Mouse (Mus musculus) CH12.LX (cell line): ENCODE data around the gene Slc9a2. TPM values are rescaled to one million over a fixed set of nuclear protein-coding genes. Genes with fewer than 3 reads are reported as not detected.

Source experiments
- DNase-seq: peaks from one replicate; pipeline ENCODE4 v3.0.0-alpha.2; 2013; ENCODE audit errors: extremely low read depth
- H3K27ac ChIP-seq: 2 replicates; pipeline ENCODE4 v1.5.1; 2012; ENCODE audit warnings: low read depth, mild to moderate bottlenecking, control low read depth, moderate library complexity; ENCODE audit not compliant: insufficient read depth
- H3K27me3 ChIP-seq: replicated peaks from 2 replicates; pipeline ENCODE3; 2012; ENCODE audit warnings: inconsistent platforms
- H3K36me3 ChIP-seq, 2 experiments: replicated peaks in 1 of 2; 2 replicates each; pipeline versions ENCODE3 to v1.6.1; 2012; ENCODE audit warnings: inconsistent platforms in 1 of 2, low read length in 1 of 2, mild to moderate bottlenecking in 1 of 2, mixed read lengths in 1 of 2, moderate library complexity in 1 of 2; ENCODE audit not compliant: control insufficient read depth in 1 of 2, insufficient read depth in 1 of 2
- H3K4me1 ChIP-seq, 2 experiments: 2 replicates each; pipeline ENCODE4 v1.6.1; 2012; ENCODE audit warnings: inconsistent platforms in 1 of 2, moderate library complexity in 1 of 2; ENCODE audit not compliant: insufficient read depth in 2 of 2, control insufficient read depth in 1 of 2
- H3K4me2 ChIP-seq: 2 replicates; pipeline ENCODE4 v1.6.1; 2012; ENCODE audit warnings: low read depth, mild to moderate bottlenecking, control low read depth; ENCODE audit not compliant: poor library complexity, insufficient read depth, severe bottlenecking
- H3K4me3 ChIP-seq, 3 experiments: fragments of 150-350 bp in 1 of 3; sonication (generic) in 1 of 3; replicated peaks in 1 of 3; 2 replicates each; pipeline versions ENCODE3 to v1.5.1; 2011 to 2012; ENCODE audit warnings: low read depth in 2 of 3, low read length in 2 of 3, mild to moderate bottlenecking in 2 of 3, moderate library complexity in 2 of 3, control low read depth in 1 of 3, improper control_type of control experiment in 1 of 3, inconsistent platforms in 1 of 3, mixed read lengths in 1 of 3; ENCODE audit not compliant: poor library complexity in 1 of 3
- H3K79me2 ChIP-seq: replicated peaks from 2 replicates; pipeline ENCODE4 v1.6.1; 2012; ENCODE audit warnings: mild to moderate bottlenecking, moderate library complexity; ENCODE audit not compliant: control insufficient read depth, poor library complexity, insufficient read depth, severe bottlenecking; ENCODE audit errors: extremely low read depth
- H3K9ac ChIP-seq: 2 replicates; pipeline ENCODE4 v1.6.1; 2012; ENCODE audit warnings: low read depth, mild to moderate bottlenecking, control low read depth, moderate library complexity; ENCODE audit not compliant: insufficient read depth
- H3K9me3 ChIP-seq: replicated peaks from 2 replicates; pipeline ENCODE3; 2012; ENCODE audit warnings: low read length, inconsistent platforms, mixed read lengths
- CHD2 ChIP-seq: IDR thresholded peaks from 2 replicates; pipeline ENCODE4 v1.6.1; 2011; ENCODE audit warnings: low read length, improper control_type of control experiment
- E2F4 ChIP-seq: IDR thresholded peaks from 2 replicates; pipeline ENCODE4 v1.6.1; 2011; ENCODE audit warnings: low read depth, low read length, improper control_type of control experiment; ENCODE audit not compliant: insufficient replicate concordance
- ELF1 ChIP-seq: IDR thresholded peaks from 2 replicates; pipeline ENCODE4 v1.6.1; 2014; ENCODE audit warnings: low read depth, mild to moderate bottlenecking, inconsistent platforms, low read length, improper control_type of control experiment
- EP300 ChIP-seq: IDR thresholded peaks from 2 replicates; pipeline ENCODE4 v1.6.1; 2011; ENCODE audit warnings: low read length, improper control_type of control experiment
- ETS1 ChIP-seq: conservative IDR thresholded peaks from 2 replicates; pipeline ENCODE4 v1.6.1; 2012; ENCODE audit warnings: low read depth, mild to moderate bottlenecking, inconsistent platforms, low read length, improper control_type of control experiment, moderate library complexity
- HCFC1 ChIP-seq: IDR thresholded peaks from 2 replicates; pipeline ENCODE4 v1.6.1; 2012; ENCODE audit warnings: low read depth, mild to moderate bottlenecking, inconsistent platforms, low read length, improper control_type of control experiment
- IRF4 ChIP-seq: IDR thresholded peaks from 2 replicates; pipeline ENCODE4 v1.6.1; 2014; ENCODE audit warnings: low read depth, mild to moderate bottlenecking, inconsistent platforms, low read length, improper control_type of control experiment
- JUN ChIP-seq: IDR thresholded peaks from 2 replicates; pipeline ENCODE4 v1.6.1; 2011; ENCODE audit warnings: low read depth, mild to moderate bottlenecking, low read length, improper control_type of control experiment, moderate library complexity; ENCODE audit not compliant: insufficient read depth
- KAT2A ChIP-seq: IDR thresholded peaks from 2 replicates; pipeline ENCODE4 v1.6.1; 2012; ENCODE audit warnings: low read length, improper control_type of control experiment, inconsistent platforms; ENCODE audit not compliant: insufficient replicate concordance
- MAZ ChIP-seq: IDR thresholded peaks from 2 replicates; pipeline ENCODE4 v1.6.1; 2012; ENCODE audit warnings: low read depth, mild to moderate bottlenecking, inconsistent platforms, low read length, improper control_type of control experiment, moderate library complexity
- MXI1 ChIP-seq: IDR thresholded peaks from 2 replicates; pipeline ENCODE4 v1.6.1; 2011; ENCODE audit warnings: mild to moderate bottlenecking, low read depth, low read length, improper control_type of control experiment
- NRF1 ChIP-seq: IDR thresholded peaks from 2 replicates; pipeline ENCODE4 v1.6.1; 2014; ENCODE audit warnings: low read depth, mild to moderate bottlenecking, inconsistent platforms, low read length, improper control_type of control experiment, moderate library complexity
- PAX5 ChIP-seq: IDR thresholded peaks from 2 replicates; pipeline ENCODE4 v1.6.1; 2012; ENCODE audit warnings: low read length, inconsistent platforms, mixed read lengths
- POLR2A ChIP-seq: IDR thresholded peaks from 2 replicates; pipeline ENCODE4 v1.6.1; 2011; ENCODE audit warnings: low read depth, mild to moderate bottlenecking, improper control_type of control experiment, low read length
- RAD21 ChIP-seq: IDR thresholded peaks from 2 replicates; pipeline ENCODE4 v1.6.1; 2011; ENCODE audit warnings: low read depth, mild to moderate bottlenecking, low read length, improper control_type of control experiment, moderate library complexity
- RCOR1 ChIP-seq: conservative IDR thresholded peaks from 2 replicates; pipeline ENCODE4 v1.6.1; 2012; ENCODE audit warnings: low read depth, mild to moderate bottlenecking, inconsistent platforms, low read length, improper control_type of control experiment
- SIN3A ChIP-seq: IDR thresholded peaks from 2 replicates; pipeline ENCODE4 v1.6.1; 2012; ENCODE audit warnings: low read length, improper control_type of control experiment, inconsistent platforms
- ZC3H11A ChIP-seq: IDR thresholded peaks from 2 replicates; pipeline ENCODE4 v1.6.1; 2012; ENCODE audit warnings: low read depth, mild to moderate bottlenecking, inconsistent platforms, low read length, improper control_type of control experiment
- ZKSCAN1 ChIP-seq: IDR thresholded peaks from 2 replicates; pipeline ENCODE4 v1.6.1; 2012; ENCODE audit warnings: low read depth, inconsistent platforms, low read length, improper control_type of control experiment, borderline replicate concordance
- ZNF384 ChIP-seq: IDR thresholded peaks from 2 replicates; pipeline ENCODE4 v1.6.1; 2012; ENCODE audit warnings: low read depth, low read length, improper control_type of control experiment, inconsistent platforms
- dilution Hi-C: fragments of 300-500 bp; cut with MboI; formaldehyde crosslinking; loops from 2 replicates; pipeline ENCODE4 v1.14.3; 2020; ENCODE audit warnings: low sequenced_read_pairs; ENCODE audit not compliant: extremely low pct_unique_long_range_greater_than_20kb, extremely low pct_ligation_motif_present
- in situ Hi-C: fragments of 300-500 bp; cut with MboI; formaldehyde crosslinking; loops from 3 replicates; pipeline ENCODE4 v1.14.3; 2019; ENCODE audit warnings: low sequenced_read_pairs, low pct_ligation_motif_present, low pct_unique_long_range_greater_than_20kb, mixed read lengths
- polyA plus RNA-seq: library from polyadenylated mRNA; unstranded; fragments of >175 nt; gene quantifications from 2 replicates; pipeline ENCODE4 v1.2.1, GENCODE M21; 2012; ENCODE audit warnings: low read depth; ENCODE audit not compliant: insufficient read length
- total RNA-seq, 2 experiments: library from RNA; depleted of rRNA; stranded (reverse); fragments of 300-350 nt in 1 of 2; fragments of >200 nt in 1 of 2; gene quantifications; 2 replicates each; pipeline ENCODE4 v1.2.3; 2012 to 2014

The Slc9a2 gene
- total and polyA plus RNA-seq, 3 experiments, result not detected

- TF ChIP-seq RCOR1, result no peak
- TF ChIP-seq MAZ, result no peak
- TF ChIP-seq IRF4, result no peak
- no peak for TF ChIP-seq RAD21
- TF ChIP-seq JUN, result no peak
- no peak for TF ChIP-seq ELF1
- no peak for TF ChIP-seq NRF1
- no peak for TF ChIP-seq MXI1
- no peak for TF ChIP-seq ZC3H11A
- TF ChIP-seq ZNF384, result no peak
- no peak for TF ChIP-seq HCFC1
- TF ChIP-seq KAT2A, result no peak
- no peak for TF ChIP-seq SIN3A
- no peak overlapping the region for H3K27ac ChIP-seq
- H3K27me3 ChIP-seq, result no peaks in the 10 kb centered on the region
- dilution Hi-C loops, result no loop called here
- DNase-seq, result no peak
- in situ Hi-C loops, result no loop called here
- H3K9ac ChIP-seq, result no peak overlapping the region
- peaks cover 44% of the 10 kb centered on the region for H3K9me3 ChIP-seq
- H3K36me3 ChIP-seq, result no peaks in the 10 kb centered on the region
- H3K4me1 ChIP-seq, result no peaks in the 10 kb centered on the region
- no peak overlapping the region for H3K4me3 ChIP-seq
- H3K79me2 ChIP-seq, result no peaks in the 10 kb centered on the region
- no peak overlapping the region for H3K4me2 ChIP-seq
These were observed 60.4 kb downstream of the Slc9a2 start for GRCm38 (mm10) chr1:40740739-40741138.

- no peaks in the 10 kb centered on the region for H3K79me2 ChIP-seq
- H3K4me3 ChIP-seq, result no peak overlapping the region
- no peak overlapping the region for H3K9ac ChIP-seq
- no peak overlapping the region for H3K27ac ChIP-seq
- no peaks in the 10 kb centered on the region for H3K36me3 ChIP-seq
- H3K4me2 ChIP-seq, result no peak overlapping the region
- H3K4me1 ChIP-seq, result no peaks in the 10 kb centered on the region
- H3K9me3 ChIP-seq, result peaks cover 46% of the 10 kb centered on the region
- DNase-seq, result no peak
- no peak for TF ChIP-seq ZKSCAN1
- TF ChIP-seq RCOR1, result no peak
- no peak for TF ChIP-seq ELF1
- TF ChIP-seq HCFC1, result no peak
- TF ChIP-seq PAX5, result no peak
- TF ChIP-seq ETS1, result no peak
- no peak for TF ChIP-seq MXI1
- TF ChIP-seq ZNF384, result no peak
- TF ChIP-seq CHD2, result no peak
- TF ChIP-seq POLR2A, result no peak
- TF ChIP-seq RAD21, result no peak
- no peak for TF ChIP-seq JUN
- TF ChIP-seq EP300, result no peak
- no peak for TF ChIP-seq SIN3A
- no peak for TF ChIP-seq IRF4
- no peak for TF ChIP-seq E2F4
- H3K27me3 ChIP-seq, result no peaks in the 10 kb centered on the region
- in situ Hi-C loops (no loop called here), dilution Hi-C loops (no loop called here)
These were observed 65.7 kb downstream of the Slc9a2 start for GRCm38 (mm10) chr1:40746089-40746488.
